Mouse (Mus musculus): ENCODE data around the gene Ccdc73. TPM values are rescaled to one million over a fixed set of nuclear protein-coding genes. Genes with fewer than 3 reads are reported as not detected.
"Not testable (repeated sequence)": the region's sequence is repeated elsewhere in the genome, so short reads cannot be mapped to it uniquely, and the experiment has no call there.

The Ccdc73 gene
- polyA plus RNA-seq, 1 experiment from 2014 or later: 4.0 TPM

DNA sequence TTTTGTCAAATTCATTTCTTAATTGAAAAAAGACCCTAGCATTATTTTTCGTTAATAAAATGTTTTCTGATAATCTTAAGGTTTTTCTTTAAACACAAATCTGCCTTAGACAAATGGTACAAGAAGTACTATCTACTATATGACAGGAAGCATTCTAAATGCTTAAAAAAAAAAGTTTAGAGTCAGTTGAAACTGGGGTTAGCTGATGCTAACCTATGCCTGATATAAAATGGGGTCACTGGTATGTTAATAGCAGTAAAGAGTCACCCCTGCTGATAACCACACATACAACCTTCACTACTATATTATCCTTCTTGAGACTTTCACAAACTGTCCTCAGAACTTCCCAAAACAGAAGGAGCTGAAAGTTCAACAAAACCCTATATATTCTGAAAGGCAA lies 151.9 kb downstream of the Ccdc73 start:
- Histone ChIP-seq H3K4me3 (no peak overlapping the region), H3K27me3 (ENCODE audit: insufficient read depth, poor library complexity, severe bottlenecking) (no peaks in the 10 kb centered on the region), H3K27ac (no peak overlapping the region), H3K9me3 (no peaks in the 10 kb centered on the region), H3K36me3 (no peaks in the 10 kb centered on the region), H3K4me1 (peaks cover 23% of the 10 kb centered on the region)
- WGBS: 84% methylated on average over 1 of the region's 1 CpGs
- DNase-seq (ENCODE audit: low spot score): no peak

- Histone ChIP-seq H3K27ac (no peak overlapping the region), H3K27me3 (ENCODE audit: insufficient read depth, poor library complexity, severe bottlenecking) (no peaks in the 10 kb centered on the region), H3K36me3 (no peaks in the 10 kb centered on the region), H3K4me3 (no peak overlapping the region), H3K4me1 (peaks cover 19% of the 10 kb centered on the region), H3K9me3 (no peaks in the 10 kb centered on the region)
- 81% methylated on average over 12 of the region's 12 CpGs for WGBS
- no peak for DNase-seq (ENCODE audit: low spot score)
Observed at GRCm38 (mm10) chr2:105021256-105021655, 153.7 kb downstream of the Ccdc73 start.

DNA sequence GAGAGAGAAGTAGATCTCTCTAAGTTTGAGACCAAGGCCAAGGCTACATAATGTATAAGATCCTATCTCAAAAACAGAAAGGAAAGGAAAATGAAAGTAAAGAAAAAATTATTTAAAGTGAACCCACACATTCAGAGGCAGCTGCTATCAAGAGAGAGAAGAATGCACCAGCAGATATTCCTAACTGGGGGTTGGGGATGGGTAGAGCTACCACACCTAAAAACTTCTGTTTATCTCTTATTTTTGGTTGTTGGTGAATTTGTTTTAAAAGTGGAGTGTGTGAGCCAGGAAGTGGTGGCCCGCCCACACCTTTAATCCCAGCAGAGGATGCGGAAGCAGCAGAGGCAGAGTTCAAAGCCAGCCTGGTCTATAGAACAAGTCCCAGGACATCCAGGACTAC lies 154.2 kb downstream of the Ccdc73 start:
- Histone ChIP-seq H3K4me1 (peaks cover 19% of the 10 kb centered on the region), H3K4me3 (no peak overlapping the region)
- WGBS: 88% methylated on average over 2 of the region's 2 CpGs

DNA sequence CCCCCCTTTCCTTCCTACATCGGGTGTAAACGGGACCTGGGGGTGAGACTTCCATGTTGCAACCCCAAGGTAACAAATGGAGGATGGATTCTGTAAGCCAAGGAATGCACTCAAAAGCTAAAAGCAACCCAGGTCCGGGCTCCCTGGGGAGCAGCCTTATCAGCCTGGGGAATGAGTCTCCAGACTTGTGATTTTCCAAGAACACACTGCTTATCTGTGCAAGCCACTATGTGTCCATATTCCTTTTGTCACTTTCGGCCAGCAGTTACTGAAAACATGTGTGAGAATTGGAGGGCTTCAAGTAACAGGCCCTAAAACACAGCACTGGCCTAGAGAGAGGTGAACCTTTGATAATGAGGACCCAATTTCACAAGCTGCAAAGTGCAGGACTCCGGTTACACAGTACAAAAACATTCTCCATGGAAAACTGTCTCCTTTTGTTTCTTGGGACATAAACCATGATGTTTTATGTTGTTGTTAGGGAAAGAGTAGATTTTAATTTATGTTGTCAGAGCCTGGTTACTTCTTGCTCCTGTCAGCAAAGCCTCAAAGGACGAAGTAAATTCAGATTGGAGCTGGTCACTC lies 155.5 kb downstream of the Ccdc73 start:
- DNase-seq (ENCODE audit: low spot score): no peak
- WGBS: 34% methylated on average over 6 of the region's 6 CpGs
- H3K36me3 ChIP-seq: no peaks in the 10 kb centered on the region

More for the DNA sequence above, 154.2 kb downstream of the Ccdc73 start:
- H3K36me3 ChIP-seq: no peaks in the 10 kb centered on the region
- no peaks in the 10 kb centered on the region for H3K27me3 ChIP-seq (ENCODE audit: insufficient read depth, poor library complexity, severe bottlenecking)
- no peaks in the 10 kb centered on the region for H3K9me3 ChIP-seq
- no peak overlapping the region for H3K27ac ChIP-seq
- no peak for DNase-seq (ENCODE audit: low spot score)

GRCm38 (mm10) chr2:105023815-105024214 lies 156.2 kb downstream of the Ccdc73 start:
- H3K27ac ChIP-seq: 0 out of 2 replicates have a peak overlapping the region, but pooled peaks have one; percentile 16
- no peaks in the 10 kb centered on the region for H3K9me3 ChIP-seq
- H3K4me1 ChIP-seq: peaks cover 13% of the 10 kb centered on the region
- no peak for DNase-seq (ENCODE audit: low spot score)
- 79% methylated on average over 4 of the region's 4 CpGs for WGBS
- H3K27me3 ChIP-seq (ENCODE audit: insufficient read depth, poor library complexity, severe bottlenecking): no peaks in the 10 kb centered on the region
- no peaks in the 10 kb centered on the region for H3K36me3 ChIP-seq
- no peak overlapping the region for H3K4me3 ChIP-seq

More for the DNA sequence above, 155.5 kb downstream of the Ccdc73 start:
- H3K4me3 ChIP-seq: no peak overlapping the region
- no peak overlapping the region for H3K27ac ChIP-seq
- peaks cover 13% of the 10 kb centered on the region for H3K4me1 ChIP-seq
- H3K9me3 ChIP-seq: no peaks in the 10 kb centered on the region
- no peaks in the 10 kb centered on the region for H3K27me3 ChIP-seq (ENCODE audit: insufficient read depth, poor library complexity, severe bottlenecking)

DNA sequence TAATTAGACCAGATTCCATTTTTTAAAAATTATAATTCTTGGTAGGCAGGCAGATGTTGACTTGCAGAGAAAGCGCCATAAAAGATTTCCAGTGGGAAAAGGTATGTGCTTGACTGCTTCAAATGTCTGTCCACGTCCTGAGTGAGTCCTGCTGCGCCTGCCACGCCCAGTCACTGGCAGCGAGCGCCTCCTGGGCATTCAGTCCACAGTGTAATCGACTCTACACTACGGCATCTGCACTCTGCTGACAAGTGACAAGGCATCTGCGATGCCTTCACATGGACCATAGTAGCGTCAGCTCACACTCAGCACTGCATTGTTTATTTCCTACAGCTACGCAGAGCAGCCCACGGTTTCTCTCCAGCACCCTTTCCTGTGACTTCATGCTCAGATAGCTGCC lies 158.0 kb downstream of the Ccdc73 start:
- H3K36me3 ChIP-seq; DNase-seq (ENCODE audit: low spot score); H3K4me3 ChIP-seq; H3K27ac ChIP-seq; H3K27me3 ChIP-seq (ENCODE audit: insufficient read depth, poor library complexity, severe bottlenecking); H3K9me3 ChIP-seq: not testable (repeated sequence)
- H3K4me1 ChIP-seq: peaks cover 13% of the 10 kb centered on the region
- 56% methylated on average over 12 of the region's 12 CpGs for WGBS

- H3K4me3 ChIP-seq: no peak overlapping the region
- H3K36me3 ChIP-seq: no peaks in the 10 kb centered on the region
- H3K4me1 ChIP-seq: peaks cover 13% of the 10 kb centered on the region
- H3K27ac ChIP-seq: no peak overlapping the region
- no peaks in the 10 kb centered on the region for H3K9me3 ChIP-seq
- H3K27me3 ChIP-seq (ENCODE audit: insufficient read depth, poor library complexity, severe bottlenecking): no peaks in the 10 kb centered on the region; the same call in 1 of the 2 replicates
- no peak for DNase-seq (ENCODE audit: low spot score)
- 59% methylated on average over 22 of the region's 22 CpGs for WGBS
Observed at GRCm38 (mm10) chr2:105026950-105027695, 159.5 kb downstream of the Ccdc73 start.

DNA sequence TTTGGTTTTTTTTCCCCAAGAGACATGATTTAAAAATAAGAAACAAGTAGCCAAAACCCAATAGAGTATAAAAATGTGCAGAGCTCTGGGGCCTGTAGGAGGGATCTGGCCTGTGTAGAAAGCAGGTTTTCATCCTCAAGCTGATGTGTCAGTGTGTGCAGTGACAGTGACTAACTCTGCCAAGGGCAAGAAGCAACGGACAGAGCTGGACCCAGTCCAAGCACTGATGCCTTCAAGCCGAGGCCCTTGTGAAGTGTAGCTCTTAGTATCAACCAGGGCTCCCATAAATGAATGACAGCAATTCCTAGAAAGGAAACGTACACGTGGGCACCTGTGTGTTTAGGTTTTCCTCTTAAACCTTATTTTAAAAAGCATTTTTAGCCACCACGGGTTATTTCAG lies 161.2 kb downstream of the Ccdc73 start:
- peaks cover under 1% of the 10 kb centered on the region for H3K4me1 ChIP-seq
- no peak overlapping the region for H3K27ac ChIP-seq
- 68% methylated on average over 5 of the region's 5 CpGs for WGBS
- no peak overlapping the region for H3K4me3 ChIP-seq
- H3K9me3 ChIP-seq: no peaks in the 10 kb centered on the region
- no peaks in the 10 kb centered on the region for H3K36me3 ChIP-seq
- no peaks in the 10 kb centered on the region; the same call in 1 of the 2 replicates for H3K27me3 ChIP-seq (ENCODE audit: insufficient read depth, poor library complexity, severe bottlenecking)
- DNase-seq (ENCODE audit: low spot score): no peak

DNA sequence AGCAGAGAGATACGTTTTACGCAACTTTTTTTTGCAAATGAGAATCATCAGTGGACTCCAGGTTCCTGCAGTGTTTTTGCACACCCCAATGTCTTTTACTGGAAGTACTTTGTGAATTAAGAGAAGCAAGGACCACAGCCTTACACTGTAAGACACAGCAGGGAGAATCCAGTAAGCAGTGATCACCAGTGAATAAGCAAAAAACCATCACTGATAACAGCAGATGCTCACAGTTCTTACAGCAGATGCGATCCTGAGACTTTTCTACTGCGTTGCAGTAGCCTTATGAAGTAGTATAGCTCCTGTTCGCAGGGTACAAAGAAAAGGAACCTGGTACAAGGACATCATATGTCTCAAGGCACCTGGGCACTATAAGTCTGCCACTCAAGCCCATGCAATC lies 162.9 kb downstream of the Ccdc73 start:
- Histone ChIP-seq H3K4me1 (0 out of 2 replicates have a peak, but pooled peaks cover under 1% of the 10 kb centered on the region), H3K9me3 (no peaks in the 10 kb centered on the region), H3K27ac (no peak overlapping the region), H3K4me3 (no peak overlapping the region), H3K27me3 (ENCODE audit: insufficient read depth, poor library complexity, severe bottlenecking) (no peaks in the 10 kb centered on the region; the same call in 1 of the 2 replicates), H3K36me3 (no peaks in the 10 kb centered on the region)
- WGBS: 82% methylated on average over 5 of the region's 5 CpGs
- DNase-seq (ENCODE audit: low spot score): no peak

DNA sequence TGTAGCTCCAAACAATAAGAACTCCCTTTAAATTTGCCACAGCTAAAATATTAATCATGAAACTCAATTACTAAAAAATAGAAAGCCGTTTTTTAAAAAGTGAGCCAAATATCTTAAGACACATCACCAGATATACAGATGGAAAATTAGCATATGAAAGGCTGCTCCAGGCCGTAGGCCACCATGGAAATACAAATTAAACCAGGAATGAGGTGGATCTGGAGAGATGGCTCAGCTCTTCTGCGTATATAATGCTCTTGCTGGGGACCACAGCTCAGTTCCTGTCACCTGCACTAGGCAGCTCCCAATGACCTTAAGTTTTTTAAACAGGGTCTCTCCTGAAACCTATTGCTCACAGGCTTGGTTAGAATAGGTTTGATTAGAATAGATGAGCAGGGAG lies 166.5 kb downstream of the Ccdc73 start:
- Histone ChIP-seq H3K27me3 (ENCODE audit: insufficient read depth, poor library complexity, severe bottlenecking) (no peaks in the 10 kb centered on the region; the same call in 1 of the 2 replicates), H3K4me3 (no peak overlapping the region), H3K4me1 (peaks cover 6% of the 10 kb centered on the region; the same call in 1 of the 2 replicates), H3K9me3 (no peaks in the 10 kb centered on the region), H3K36me3 (no peaks in the 10 kb centered on the region), H3K27ac (no peak overlapping the region)
- 79% methylated on average over 3 of the region's 3 CpGs for WGBS
- no peak for DNase-seq (ENCODE audit: low spot score)

DNA sequence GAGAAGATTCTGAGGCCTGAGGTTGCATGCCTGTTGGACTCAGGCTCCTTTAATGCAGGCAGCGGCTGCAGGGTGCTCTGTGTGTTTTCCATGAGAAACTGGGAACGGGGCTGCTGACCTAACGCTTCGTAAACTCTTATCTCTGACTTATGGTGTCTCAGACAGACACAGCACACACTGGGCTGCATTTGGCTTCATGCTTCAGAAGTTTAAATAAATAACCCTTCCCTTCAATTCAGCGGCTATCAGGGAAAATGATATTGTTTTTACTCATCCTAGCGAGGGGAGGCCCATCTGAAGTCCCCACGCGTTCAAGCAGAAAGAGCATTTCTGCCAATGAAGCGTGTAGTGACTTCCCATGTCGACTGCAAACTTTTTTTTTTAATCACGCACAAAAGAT lies 168.4 kb downstream of the Ccdc73 start:
- Histone ChIP-seq H3K27ac (no peak overlapping the region), H3K27me3 (ENCODE audit: insufficient read depth, poor library complexity, severe bottlenecking) (no peaks in the 10 kb centered on the region; the same call in 1 of the 2 replicates), H3K4me1 (peaks cover 6% of the 10 kb centered on the region; the same call in 1 of the 2 replicates), H3K36me3 (no peaks in the 10 kb centered on the region), H3K9me3 (no peaks in the 10 kb centered on the region), H3K4me3 (no peak overlapping the region)
- WGBS: 62% methylated on average over 11 of the region's 11 CpGs
- DNase-seq (ENCODE audit: low spot score): no peak

GRCm38 (mm10) chr2:105036401-105037070 lies 168.9 kb downstream of the Ccdc73 start:
- Histone ChIP-seq H3K27me3 (ENCODE audit: insufficient read depth, poor library complexity, severe bottlenecking) (no peaks in the 10 kb centered on the region), H3K27ac (no peak overlapping the region), H3K9me3 (no peaks in the 10 kb centered on the region), H3K36me3 (no peaks in the 10 kb centered on the region), H3K4me3 (no peak overlapping the region), H3K4me1 (peaks cover 6% of the 10 kb centered on the region; the same call in 1 of the 2 replicates)
- WGBS: 83% methylated on average over 11 of the region's 11 CpGs
- DNase-seq (ENCODE audit: low spot score): no peak

Measured in heart, embryonic 10.5 days (tissue).